Mouse (Mus musculus) MEL (cell line): ENCODE measurements at regions not wholly inside any gene's neighbourhood (a gene's known extent, or its start where the extent isn't known, plus 50 kb on each side); places are given as distances from the start of the nearest gene placed in this dataset.

ENCODE experiments used
- BHLHE40 ChIP-seq: IDR thresholded peaks from 2 replicates; pipeline ENCODE4 v1.6.1; 2012; ENCODE audit warnings: low read depth, mild to moderate bottlenecking, inconsistent platforms, low read length, improper control_type of control experiment, borderline replicate concordance
- EP300 ChIP-seq, 2 experiments: IDR thresholded peaks; 2 replicates each; pipeline ENCODE4 v1.6.1; 2011; ENCODE audit warnings: improper control_type of control experiment in 2 of 2, low read length in 2 of 2, low read depth in 1 of 2, mild to moderate bottlenecking in 1 of 2
- GATA1 ChIP-seq: IDR thresholded peaks from 2 replicates; pipeline ENCODE4 v1.6.1; 2011; ENCODE audit warnings: low read depth, low read length, improper control_type of control experiment
- MAFK ChIP-seq: IDR thresholded peaks from 2 replicates; pipeline ENCODE4 v1.6.1; 2011; ENCODE audit warnings: low read depth, mild to moderate bottlenecking, low read length, improper control_type of control experiment, borderline replicate concordance
- NRF1 ChIP-seq: IDR thresholded peaks from 2 replicates; pipeline ENCODE4 v1.6.1; 2014; ENCODE audit warnings: low read depth, mild to moderate bottlenecking, inconsistent platforms, low read length, improper control_type of control experiment, moderate library complexity; ENCODE audit not compliant: poor library complexity, insufficient read depth, severe bottlenecking
- ZMIZ1 ChIP-seq: IDR thresholded peaks from 2 replicates; pipeline ENCODE4 v1.6.1; 2012; ENCODE audit warnings: low read depth, mild to moderate bottlenecking, inconsistent platforms, low read length, improper control_type of control experiment, moderate library complexity

- TF ChIP-seq NRF1 (no peak), MAFK (no peak), EP300 (IDR thresholded peaks at IDR 0.05; ENCODE audit: low read depth in 1 of 2, low read length in 2 of 2) (no peak), BHLHE40 (no peak), ZMIZ1 (no peak), GATA1 (no peak)
Measured at GRCm38 (mm10) chr14:37323392-37323791, 188.3 kb upstream of the Ghitm start.
